Comparison of ENCODE assay signal across 9 mouse cellular contexts in the genomic region with DNA sequence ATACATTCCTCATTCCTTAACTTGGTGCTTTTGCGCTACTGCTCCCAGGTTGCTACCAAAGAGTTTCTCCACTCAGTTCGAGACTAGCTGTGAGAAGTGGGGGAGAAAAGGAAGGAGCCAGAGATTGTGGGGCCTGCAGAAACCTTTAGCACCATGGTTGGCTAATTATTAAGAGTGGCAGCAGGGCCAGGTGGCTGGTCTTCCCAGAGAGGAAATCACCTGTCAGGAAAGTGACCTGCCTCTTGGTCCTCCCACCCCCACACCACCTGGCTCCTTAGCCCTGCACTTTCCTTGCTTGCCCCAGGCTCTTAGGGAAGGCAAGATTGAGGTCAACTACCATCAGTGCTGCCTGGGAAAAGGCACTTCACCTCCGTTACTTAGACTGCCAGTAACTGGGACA. TPM values are rescaled to one million over a fixed set of nuclear protein-coding genes. Genes with fewer than 3 reads are reported as not detected.
A peak's percentile ranks its signal among the peaks of the same experiment; 100 is the strongest.
DNase-seq lines count a peak whose midpoint lies in the region; ATAC-seq lines count a peak whose summit lies in the region.
"Had no signal": no experiment of that assay in that cellular context is flagged by ENCODE, and none has a peak within 500 bp of the region (broad histone marks: within the 10 kb centered on the region; RNA-seq: fewer than 3 reads in every experiment).

No protein-coding gene starts in this region.

- 30% methylated on average over 3 of the region's 3 CpGs for WGBS in heart, embryonic 15.5 days
- WGBS in hindbrain, embryonic 10.5 days: 40% methylated on average over 3 of the region's 3 CpGs

- peaks cover 14% of the 10 kb centered on the region for H3K4me1 ChIP-seq in heart, embryonic 15.5 days (replicated peaks)
- H3K4me1 ChIP-seq in hindbrain, embryonic 10.5 days (replicated peaks): peaks cover 11% of the 10 kb centered on the region

- peak overlapping the region; percentile 86 for H3K27ac ChIP-seq in heart, embryonic 15.5 days
- H3K27ac ChIP-seq in hindbrain, embryonic 10.5 days: peak overlapping the region; percentile 88

- H3K4me3 ChIP-seq in heart, embryonic 15.5 days: peak overlapping the region; percentile 62
- H3K4me3 ChIP-seq in hindbrain, embryonic 10.5 days: peak overlapping the region; percentile 61

- no peak for DNase-seq in heart, adult 18-20 months
- no peak for DNase-seq in hindbrain, embryonic 10.5 days (ENCODE audit: low spot score)
- DNase-seq in lung, postnatal 25 days (ENCODE audit: low spot score): peak; percentile 30
- DNase-seq in adrenal gland, adult 8-10 months: no peak

- no peak for ATAC-seq in heart, embryonic 15.5 days (replicated peaks; ENCODE audit: insufficient number of reproducible peaks, insufficient read depth, low FRiP score, low read depth)
- ATAC-seq in activated CD4-positive, CD25-positive, alpha-beta regulatory T cell, adult 4 months: peak; percentile 1
- no peak for ATAC-seq in frontal cortex, adult (ENCODE audit: low TSS enrichment)
- no peak for ATAC-seq in erythroid progenitor cell, adult 5-6 weeks (replicated peaks; ENCODE audit: low FRiP score, poor library complexity, severe bottlenecking)

- no peaks in the 10 kb centered on the region for H3K27me3 ChIP-seq in heart, embryonic 15.5 days
- no peaks in the 10 kb centered on the region for H3K27me3 ChIP-seq in hindbrain, embryonic 10.5 days (ENCODE audit: insufficient read depth, poor library complexity, severe bottlenecking)
- H3K27me3 ChIP-seq: Patski had no signal

- peak overlapping the region; percentile 22 for H3K9ac ChIP-seq in heart, embryonic 15.5 days

- H3K9me3 ChIP-seq in heart, embryonic 15.5 days (replicated peaks): no peaks in the 10 kb centered on the region
- no peaks in the 10 kb centered on the region for H3K9me3 ChIP-seq in hindbrain, embryonic 10.5 days

- peak overlapping the region; percentile 69 for H3K4me2 ChIP-seq in heart, embryonic 15.5 days

- no peaks in the 10 kb centered on the region for H3K36me3 ChIP-seq in heart, embryonic 15.5 days
- no peaks in the 10 kb centered on the region for H3K36me3 ChIP-seq in hindbrain, embryonic 10.5 days

RNA-seq across cellular contexts. Expression of a gene that starts 0.5 kb away (rescaled TPM):
- polyA plus RNA-seq in heart, embryonic 15.5 days (2015; fragmentation: Nextera tagmentation; extraction: Ambion mirVana): 5.6 and 6.9 TPM in 2 replicates
- 1 to 10 TPM; 2.5 to 3.6 TPM for total RNA-seq in heart, adult 18-20 months (2021)
- polyA plus RNA-seq in activated CD4-positive, CD25-positive, alpha-beta regulatory T cell, adult 4 months (2017; shearing (Covaris generic)): 1 to 10 TPM; 4.1 to 5.4 TPM
- polyA plus RNA-seq in hindbrain, embryonic 10.5 days (2016; fragmentation: Nextera tagmentation; extraction: Ambion mirVana): 8.3 and 9.6 TPM in 2 replicates
- 0.72 and 2.1 TPM in 2 replicates for total RNA-seq in erythroid progenitor cell, adult 5-6 weeks (2015; ENCODE audit: low replicate concordance)
- total RNA-seq in erythroid progenitor cell, adult 5-6 weeks (2017; ENCODE audit: low replicate concordance): 0.45 and 1.9 TPM in 2 replicates
- total RNA-seq in adrenal gland, adult 8-10 months (2022): 10 to 100 TPM in 2 of 4 experiments, 1 to 10 TPM in 2; 9.0 to 13.9 (median 10.8) TPM
